Mouse (Mus musculus): ENCODE measurements around the gene Olfr1044. TPM values are rescaled to one million over a fixed set of nuclear protein-coding genes. Genes with fewer than 3 reads are reported as not detected.
"Not testable (repeated sequence)": the region's sequence is repeated elsewhere in the genome, so short reads cannot be mapped to it uniquely, and the experiment has no call there.

Olfr1044 gene
- not detected for total RNA-seq (2021)
- long read RNA-seq, experiment 1: 0 reads
- long read RNA-seq, experiment 2: 0 reads

DNA sequence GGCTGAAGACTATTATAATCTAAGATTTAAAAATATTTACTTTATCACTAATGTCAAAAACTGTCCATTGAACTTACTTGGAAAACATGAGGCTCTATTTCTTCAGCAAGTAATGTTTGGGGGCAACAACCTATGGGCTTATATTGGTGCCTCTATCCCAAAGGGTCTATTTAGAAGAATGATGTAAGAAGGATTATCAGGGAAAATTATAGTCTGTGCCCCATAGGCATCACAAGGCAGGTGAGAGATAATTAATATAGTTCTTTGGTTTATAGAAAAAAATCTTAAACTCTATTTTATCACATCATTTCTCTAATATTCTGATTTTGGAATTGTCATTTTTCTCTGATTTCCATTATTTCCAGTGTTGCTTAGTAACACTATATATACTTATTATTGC lies at the start of gene Olfr1044:
Gene Olfr1044, minus strand, starts transcription at position 101 of the 400 bp plus-strand sequence.
- DNase-seq: no peak

DNA sequence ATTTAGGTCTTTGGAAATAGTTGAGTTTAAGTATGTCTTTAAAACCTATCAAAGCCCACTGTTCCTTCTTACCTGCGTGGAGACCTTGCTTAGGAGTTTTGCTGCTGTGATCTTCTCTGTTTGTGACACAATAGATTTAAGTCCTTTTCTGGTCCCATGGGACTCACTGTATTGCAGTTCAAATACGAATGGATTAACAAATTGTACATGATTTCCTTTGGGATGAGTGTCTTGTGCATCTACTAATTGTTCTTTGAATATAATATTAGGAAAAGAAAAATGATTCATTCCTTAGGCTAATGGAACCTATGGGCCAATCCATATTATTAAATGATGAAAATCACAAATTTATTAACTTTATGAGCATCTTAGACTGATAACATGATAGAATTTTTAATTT lies 41.6 kb upstream of the Olfr1044 start, which contains the start of gene Olfr1046:
Gene Olfr1046, minus strand, starts transcription at position 101 of the 400 bp plus-strand sequence.
- DNase-seq: no peak

DNA sequence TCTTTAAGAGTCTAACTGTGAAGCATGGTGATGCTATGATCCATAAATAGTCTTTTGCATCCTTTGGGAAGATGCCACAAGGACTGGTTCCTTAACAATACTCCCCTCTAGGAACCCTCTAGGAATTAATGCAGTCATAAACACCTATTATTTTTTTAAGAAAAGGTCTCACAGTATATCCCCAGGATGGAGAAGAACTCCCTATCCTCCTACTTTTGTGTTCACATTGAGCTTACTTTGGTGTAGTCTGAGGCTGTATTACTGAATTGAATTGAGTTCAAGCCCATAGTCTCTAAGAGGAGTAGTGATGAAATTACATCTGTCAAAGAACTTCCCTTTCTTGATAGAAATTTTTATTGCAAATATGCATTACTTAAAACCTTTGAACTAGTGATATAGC lies 25.3 kb upstream of the Olfr1044 start, which contains the start of gene Olfr1045:
Gene Olfr1045, minus strand, starts transcription at position 101 of the 400 bp plus-strand sequence.
- DNase-seq: no peak

DNA sequence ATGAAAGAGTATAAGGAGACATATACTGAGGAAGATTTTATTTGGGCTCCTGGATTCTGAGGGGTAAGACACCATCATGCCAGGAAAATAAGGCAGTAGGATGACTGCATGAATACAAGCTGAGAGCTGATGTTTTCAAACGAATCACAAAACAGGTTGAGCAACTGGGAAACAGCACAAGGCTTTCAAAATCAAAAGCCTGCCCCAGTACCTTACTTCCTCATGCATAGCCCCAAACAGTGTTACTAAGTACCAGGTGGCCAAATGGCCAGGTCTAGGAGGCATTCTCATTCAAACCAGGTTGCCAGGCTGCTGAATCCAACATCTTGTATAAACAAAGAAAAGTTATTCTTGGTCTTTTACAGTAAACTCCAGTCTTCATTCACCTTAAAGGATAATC lies 18.2 kb upstream of the Olfr1044 start:
- DNase-seq: no peak

DNA sequence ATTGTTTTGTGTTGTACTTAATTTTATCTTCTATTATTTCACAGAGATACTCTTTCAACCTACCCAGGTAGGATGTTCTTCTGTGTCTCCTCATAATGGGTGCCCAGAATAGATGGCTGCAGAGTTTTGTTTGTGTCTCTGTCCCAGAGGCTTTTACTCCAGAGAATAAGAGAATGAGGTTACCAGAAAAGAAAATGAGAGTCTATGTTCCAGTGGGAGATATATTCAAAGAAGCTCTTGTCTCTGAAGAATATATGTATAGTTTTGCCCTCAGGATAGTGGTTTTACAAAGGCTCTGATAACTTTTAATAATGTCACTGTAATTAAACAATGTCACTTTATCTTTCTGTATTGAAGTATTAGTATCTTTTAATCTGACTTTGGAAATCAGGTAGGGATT lies 8.0 kb upstream of the Olfr1044 start, which contains the start of gene Olfr52:
Gene Olfr52, minus strand, starts transcription at position 101 of the 400 bp plus-strand sequence.
- DNase-seq: no peak

DNA sequence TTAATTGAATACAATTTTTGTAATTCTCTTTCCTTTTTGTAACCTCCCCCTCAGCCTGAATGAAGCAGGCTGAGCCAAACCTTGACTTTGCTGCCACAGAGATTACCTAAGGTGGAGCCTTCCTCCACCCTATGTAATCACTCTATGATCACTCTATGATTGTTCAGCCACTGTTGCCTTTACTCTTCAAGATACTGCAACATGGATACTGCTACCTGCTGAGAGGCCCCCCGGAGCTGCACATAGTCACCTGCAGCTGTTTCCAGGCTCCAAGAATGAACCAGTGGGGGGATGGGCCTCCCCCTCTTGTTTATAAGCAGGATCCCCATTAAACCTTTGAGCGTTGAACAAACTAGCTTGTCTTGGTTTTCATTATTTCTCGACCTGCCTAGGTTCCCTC lies 2.3 kb upstream of the Olfr1044 start:
- no peak for DNase-seq

DNA sequence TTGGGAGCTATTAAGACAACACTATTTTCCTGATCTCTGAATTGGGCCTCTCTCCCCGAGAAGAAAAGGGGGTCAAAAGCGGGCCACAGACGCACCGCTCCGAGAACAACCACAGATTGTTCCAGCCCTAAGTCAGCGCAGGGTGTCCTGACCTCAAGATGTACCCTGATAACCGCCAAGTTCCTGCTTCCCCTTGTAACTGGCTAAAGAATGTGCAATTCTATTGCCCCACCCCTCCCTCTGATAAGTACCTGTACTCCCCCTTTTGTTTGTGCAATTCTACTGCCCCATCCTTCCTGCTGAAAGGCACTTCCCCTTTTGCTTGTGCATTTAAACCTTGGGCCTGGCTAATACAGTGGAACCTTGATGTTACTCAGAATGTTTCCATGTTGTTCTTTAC lies 2.2 kb downstream of the Olfr1044 start:
- not testable (repeated sequence) for DNase-seq

DNA sequence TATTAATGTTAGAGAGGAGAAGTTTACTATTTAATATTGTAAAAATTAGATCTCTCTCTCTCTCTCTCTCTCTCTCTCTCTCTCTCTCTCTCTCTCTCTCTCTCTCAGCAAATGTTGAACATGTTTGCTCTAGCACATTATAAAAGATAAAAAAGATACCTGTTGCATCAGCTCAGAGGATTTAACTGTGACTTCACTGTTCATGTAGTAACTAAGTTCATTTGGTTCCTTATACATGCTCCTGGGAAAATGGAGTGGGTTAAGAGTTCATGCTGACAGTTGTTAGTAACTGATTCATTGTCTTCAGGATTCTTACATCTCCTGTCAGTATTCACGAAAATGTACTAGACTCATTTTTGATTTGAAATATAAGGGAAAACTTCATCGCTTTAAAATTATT lies 10.2 kb downstream of the Olfr1044 start, which contains the start of gene Olfr1043:
Gene Olfr1043, minus strand, starts transcription at position 101 of the 400 bp plus-strand sequence.
- DNase-seq: no peak

DNA sequence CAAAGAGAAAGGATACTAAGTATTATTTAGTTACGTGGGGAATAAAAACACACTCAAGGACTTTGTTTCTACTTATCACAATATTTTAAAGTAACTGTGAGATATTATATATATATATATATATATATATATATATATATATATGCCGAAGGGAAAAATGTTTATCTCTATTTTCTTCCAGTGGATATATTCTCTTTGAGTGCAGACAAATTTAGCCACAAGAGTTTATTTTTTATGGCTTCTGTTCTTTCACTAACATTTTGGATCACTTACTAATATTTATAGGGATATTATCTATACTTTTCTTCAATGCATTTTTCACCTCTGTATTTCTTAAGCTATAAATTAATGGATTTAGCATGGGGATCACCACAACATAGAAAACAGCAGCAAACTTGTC lies 15.9 kb downstream of the Olfr1044 start, which contains the start of gene Olfr1042:
Gene Olfr1042, minus strand, starts transcription at position 101 of the 400 bp plus-strand sequence.
- DNase-seq: no peak

DNA sequence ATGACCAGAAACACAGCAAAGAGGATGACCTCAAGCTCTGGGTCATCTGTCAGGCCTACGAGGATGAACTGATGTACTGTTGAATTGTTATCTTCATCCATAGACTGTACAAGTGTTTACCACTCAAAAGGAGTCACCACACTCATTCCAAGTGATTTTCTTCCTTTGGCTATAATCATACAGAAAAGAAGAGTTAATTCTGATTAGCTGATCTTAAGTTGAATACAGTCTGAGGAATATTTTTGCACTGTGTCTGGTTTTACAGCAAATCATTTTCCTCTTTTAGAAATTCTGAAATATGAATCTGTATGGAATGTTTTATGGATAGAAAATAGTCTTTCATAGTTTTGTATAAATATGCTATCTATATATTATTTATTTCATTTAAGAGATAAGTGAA lies 31.0 kb downstream of the Olfr1044 start, which contains the start of gene Olfr1040:
Gene Olfr1040, minus strand, starts transcription at position 101 of the 400 bp plus-strand sequence.
- no peak for DNase-seq

DNA sequence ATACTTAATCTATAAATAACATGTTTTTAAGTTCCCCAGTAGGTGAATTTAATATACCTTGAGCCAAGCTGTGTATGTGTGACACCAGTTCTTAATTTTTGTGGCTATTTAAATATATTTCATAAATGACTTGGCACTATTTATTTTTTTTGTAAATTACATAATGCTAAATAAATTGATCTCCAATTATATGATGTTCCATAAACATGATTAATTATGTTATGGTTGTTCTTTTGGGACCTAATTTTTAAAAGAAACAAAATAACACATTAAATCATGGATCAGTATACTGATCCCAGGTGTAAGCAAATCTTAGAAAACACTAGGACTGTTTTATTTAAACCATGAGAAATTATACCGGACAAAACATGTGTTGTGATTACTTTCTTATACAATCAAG lies 41.8 kb downstream of the Olfr1044 start, which contains the start of gene Olfr1039:
Gene Olfr1039, minus strand, starts transcription at position 101 of the 400 bp plus-strand sequence.
- no peak for DNase-seq

Other genes with a start within 250 kb of the Olfr1044 start
- gene Olfr1028, start 227.4 kb downstream of the Olfr1044 start, total RNA-seq (2021): not detected
- gene Olfr1029, start 203.9 kb downstream of the Olfr1044 start, total RNA-seq (2021): not detected
- gene Olfr1030, start 198.5 kb downstream of the Olfr1044 start, total RNA-seq (2021): not detected
- not detected for gene Olfr1031, start 187.5 kb downstream of the Olfr1044 start, total RNA-seq (2021)
- gene Olfr1032, start 172.3 kb downstream of the Olfr1044 start, total RNA-seq (2021): not detected
- gene Olfr1033, start 157.2 kb downstream of the Olfr1044 start, total RNA-seq (2021): under 1 TPM; 0.09 to 0.45 TPM
- not detected for gene Olfr1034, start 132.0 kb downstream of the Olfr1044 start, total RNA-seq (2021)
- not detected for gene Olfr1036, start 103.8 kb downstream of the Olfr1044 start, total RNA-seq (2021)
- gene Olfr1037, start 90.4 kb downstream of the Olfr1044 start, total RNA-seq (2021): not detected
- gene Olfr1039, start 41.9 kb downstream of the Olfr1044 start, total RNA-seq (2021): not detected
- not detected for gene Olfr1040, start 31.1 kb downstream of the Olfr1044 start, total RNA-seq (2021)
- not detected for gene Olfr1042, start 16.0 kb downstream of the Olfr1044 start, total RNA-seq (2021)
- not detected for gene Olfr1043, start 10.3 kb downstream of the Olfr1044 start, total RNA-seq (2021)
- gene Olfr52, start 7.9 kb upstream of the Olfr1044 start, total RNA-seq (2021): not detected
- not detected for gene Olfr1045, start 25.2 kb upstream of the Olfr1044 start, total RNA-seq (2021)
- not detected for gene Olfr1046, start 41.5 kb upstream of the Olfr1044 start, total RNA-seq (2021)
- gene Olfr1047, start 53.6 kb upstream of the Olfr1044 start, total RNA-seq (2021): not detected
- gene Olfr1048, start 62.5 kb upstream of the Olfr1044 start, total RNA-seq (2021): not detected
- not detected for gene Olfr1049, start 80.5 kb upstream of the Olfr1044 start, total RNA-seq (2021)
- gene Olfr1051, start 101.3 kb upstream of the Olfr1044 start, total RNA-seq (2021): not detected
- not detected for gene Olfr1052, start 114.6 kb upstream of the Olfr1044 start, total RNA-seq (2021)
- not detected for gene Olfr1053, start 137.5 kb upstream of the Olfr1044 start, total RNA-seq (2021)
- gene Olfr1054, start 157.6 kb upstream of the Olfr1044 start, total RNA-seq (2021): not detected
- gene Olfr1055, start 172.5 kb upstream of the Olfr1044 start, total RNA-seq (2021): not detected
- gene Olfr1056, start 184.6 kb upstream of the Olfr1044 start, total RNA-seq (2021): not detected
- gene Olfr1057, start 200.6 kb upstream of the Olfr1044 start, total RNA-seq (2021): not detected
- gene Olfr1058, start 210.7 kb upstream of the Olfr1044 start, total RNA-seq (2021): not detected
- gene Olfr1061, start 236.2 kb upstream of the Olfr1044 start, total RNA-seq (2021): not detected
- gene Olfr1062, start 248.9 kb upstream of the Olfr1044 start, total RNA-seq (2021): not detected